Mouse (Mus musculus) stomach, postnatal 0 days (tissue): ENCODE measurements around the gene Bahcc1.
A peak's percentile ranks its signal among the peaks of the same experiment; 100 is the strongest.

ENCODE experiments used
- CTCF ChIP-seq: IDR thresholded peaks from 2 replicates; pipeline ENCODE4 v1.5.1; 2016; ENCODE audit warnings: antibody characterized with exemption, low read depth, mild to moderate bottlenecking, moderate library complexity
- EP300 ChIP-seq: optimal IDR thresholded peaks from 2 replicates; pipeline ENCODE3; 2016; ENCODE audit warnings: antibody characterized with exemption

- peak; percentile 57 for TF ChIP-seq CTCF
- no peak for TF ChIP-seq EP300
Measured at GRCm38 (mm10) chr11:120240206-120240605, 7.5 kb downstream of the Bahcc1 start.
